Mouse (Mus musculus) myocyte (in vitro differentiated cells): ENCODE data around the gene Tnni2.

ENCODE experiments used
- CEBPB ChIP-seq: IDR thresholded peaks from 2 replicates; pipeline ENCODE4 v1.6.1; 2011; ENCODE audit warnings: mild to moderate bottlenecking, moderate library complexity; ENCODE audit not compliant: poor library complexity, insufficient read depth, severe bottlenecking
- E2F4 ChIP-seq: IDR thresholded peaks from one replicate; pipeline ENCODE4 v1.6.1; 2011; ENCODE audit warnings: mild to moderate bottlenecking, control low read depth, moderate library complexity; ENCODE audit not compliant: insufficient read depth
- MAX ChIP-seq: IDR thresholded peaks from one replicate; pipeline ENCODE4 v1.6.1; 2011; ENCODE audit warnings: low read depth, mild to moderate bottlenecking, control low read depth
- MYOD1 ChIP-seq, 3 experiments: IDR thresholded peaks; one replicate each; pipeline ENCODE4 v1.6.1; 2011; ENCODE audit warnings: control low read depth in 2 of 3, low read depth in 2 of 3, mild to moderate bottlenecking in 2 of 3, moderate library complexity in 1 of 3; ENCODE audit not compliant: insufficient read length in 2 of 3, control insufficient read depth in 1 of 3
- MYOG ChIP-seq, 3 experiments: IDR thresholded peaks; one replicate each; pipeline ENCODE4 v1.6.1; 2011; ENCODE audit warnings: control low read depth in 2 of 3, low read depth in 2 of 3, mild to moderate bottlenecking in 2 of 3; ENCODE audit not compliant: insufficient read length in 2 of 3, control insufficient read depth in 1 of 3, insufficient read depth in 1 of 3
- POLR2A ChIP-seq: IDR thresholded peaks from one replicate; pipeline ENCODE4 v1.6.1; 2011; ENCODE audit warnings: low read depth, mild to moderate bottlenecking, control low read depth, moderate library complexity; ENCODE audit not compliant: insufficient read length
- REST ChIP-seq: IDR thresholded peaks from one replicate; pipeline ENCODE4 v1.6.1; 2011; ENCODE audit warnings: mild to moderate bottlenecking, control low read depth, moderate library complexity; ENCODE audit not compliant: insufficient read depth, insufficient read length
- SRF ChIP-seq: IDR thresholded peaks from one replicate; pipeline ENCODE4 v1.6.1; 2011; ENCODE audit warnings: low read depth; ENCODE audit not compliant: control insufficient read depth, insufficient read length
- TCF12 ChIP-seq: IDR thresholded peaks from one replicate; pipeline ENCODE4 v1.6.1; 2011; ENCODE audit warnings: mild to moderate bottlenecking, control low read depth; ENCODE audit not compliant: poor library complexity, insufficient read depth, severe bottlenecking

- peak; percentile 74 for TF ChIP-seq POLR2A
- no peak for TF ChIP-seq MAX
- no peak for TF ChIP-seq SRF
- no peak for TF ChIP-seq CEBPB
- TF ChIP-seq TCF12 = no peak
- TF ChIP-seq MYOG (IDR thresholded peaks at IDR 0.05; ENCODE audit: control insufficient read depth in 1 of 3, insufficient read depth in 1 of 3, insufficient read length in 2 of 3, low read depth in 2 of 3) = peak in 2 of 3 experiments; percentile 45 to 74
- TF ChIP-seq MYOD1 (IDR thresholded peaks at IDR 0.05; ENCODE audit: control insufficient read depth in 1 of 3, insufficient read length in 2 of 3, low read depth in 2 of 3) = peak in 2 of 3 experiments; percentile 59 to 61
- no peak for TF ChIP-seq E2F4
- TF ChIP-seq REST = no peak
These were observed 33.2 kb downstream of the Tnni2 start for GRCm38 (mm10) chr7:142474799-142475198.
